Comparison of ENCODE assay signal across 8 mouse cellular contexts in the genomic region with DNA sequence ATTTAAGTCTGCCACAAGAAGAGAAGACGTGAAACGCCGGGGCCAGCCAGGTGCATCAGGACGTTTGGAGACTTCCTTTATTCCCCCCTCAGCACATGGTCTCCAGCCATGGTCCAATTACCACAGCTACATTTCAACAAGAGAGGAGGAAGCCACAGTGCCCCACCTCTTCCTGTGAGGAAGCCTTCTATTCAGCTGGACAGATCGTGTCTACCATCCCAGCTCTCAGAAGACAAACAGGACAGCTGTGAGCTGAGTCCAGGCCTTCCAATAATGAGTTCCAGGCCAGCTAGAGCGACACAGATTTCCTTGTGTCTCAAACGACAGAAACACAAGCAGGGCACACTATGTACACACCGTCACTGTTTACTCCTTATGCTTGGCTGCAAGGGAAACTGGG.
DNase-seq lines count a peak whose midpoint lies in the region; ATAC-seq and TF ChIP-seq lines count a peak whose summit lies in the region.

No protein-coding gene starts in this region.

- TF ChIP-seq CTCF in heart, adult 2 months (IDR thresholded peaks at IDR 0.05), result no peak
- TF ChIP-seq CTCF in heart, postnatal 0 days (IDR thresholded peaks at IDR 0.05; ENCODE audit: low read depth), result no peak

- WGBS in heart, adult 2 months, result 33% methylated on average over 8 of the region's 8 CpGs
- WGBS in heart, embryonic 11.5 days (ENCODE audit: insufficient replicate concordance), result 61% methylated on average over 8 of the region's 8 CpGs
- 44% methylated on average over 8 of the region's 8 CpGs for WGBS in heart, postnatal 0 days
- 47% methylated on average over 8 of the region's 8 CpGs for WGBS in lung, embryonic 16.5 days
- WGBS in forebrain, embryonic 15.5 days, result 77% methylated on average over 8 of the region's 8 CpGs

- peaks cover 10% of the 10 kb centered on the region for H3K4me1 ChIP-seq in heart, adult 2 months (ENCODE audit: control insufficient read depth, insufficient read depth, low read length)
- H3K4me1 ChIP-seq in heart, embryonic 11.5 days (ENCODE audit: control insufficient read depth, insufficient read depth, low read length), result 0 out of 2 replicates have a peak, but pooled peaks cover under 1% of the 10 kb centered on the region
- H3K4me1 ChIP-seq in heart, postnatal 0 days (ENCODE audit: control insufficient read depth, insufficient read depth), result no peaks in the 10 kb centered on the region
- peaks cover 2% of the 10 kb centered on the region; the same call in 1 of the 2 replicates for H3K4me1 ChIP-seq in lung, embryonic 16.5 days (replicated peaks; ENCODE audit: control insufficient read depth, insufficient read depth, low read length)
- H3K4me1 ChIP-seq in forebrain, embryonic 15.5 days, result peaks cover 9% of the 10 kb centered on the region

- peaks cover 5% of the 10 kb centered on the region; the same call in 1 of the 2 replicates for H3K36me3 ChIP-seq in heart, adult 2 months (ENCODE audit: control insufficient read depth, insufficient read depth, low read length)
- no peaks in the 10 kb centered on the region for H3K36me3 ChIP-seq in heart, embryonic 11.5 days (ENCODE audit: control insufficient read depth, insufficient read depth, low read length)
- H3K36me3 ChIP-seq in heart, postnatal 0 days (replicated peaks; ENCODE audit: control insufficient read depth, insufficient read depth, low read length), result 0 out of 2 replicates have a peak, but pooled peaks cover 6% of the 10 kb centered on the region
- H3K36me3 ChIP-seq in lung, embryonic 16.5 days (ENCODE audit: control insufficient read depth, insufficient read depth, low read length), result peaks cover 2% of the 10 kb centered on the region; the same call in 1 of the 2 replicates
- no peaks in the 10 kb centered on the region for H3K36me3 ChIP-seq in forebrain, embryonic 15.5 days

- H3K9ac ChIP-seq in heart, adult 2 months (ENCODE audit: low read depth, low read length), result peak overlapping the region; percentile 52; the same call in 1 of the 2 replicates
- no peak overlapping the region for H3K9ac ChIP-seq in heart, embryonic 11.5 days (ENCODE audit: low read depth, low read length)
- no peak overlapping the region for H3K9ac ChIP-seq in heart, postnatal 0 days (replicated peaks; ENCODE audit: low read depth, low read length)
- no peak overlapping the region for H3K9ac ChIP-seq in lung, embryonic 16.5 days (ENCODE audit: low read length)
- no peak overlapping the region for H3K9ac ChIP-seq in forebrain, embryonic 15.5 days (replicated peaks)

- peak overlapping the region; percentile 71 for H3K27ac ChIP-seq in heart, adult 2 months
- no peak overlapping the region for H3K27ac ChIP-seq in heart, embryonic 11.5 days (ENCODE audit: low read depth, low read length)
- 0 out of 2 replicates have a peak overlapping the region, but pooled peaks have one; percentile 35 for H3K27ac ChIP-seq in heart, postnatal 0 days (ENCODE audit: low read depth)
- H3K27ac ChIP-seq in lung, embryonic 16.5 days (ENCODE audit: low read length), result no peak overlapping the region
- no peak overlapping the region for H3K27ac ChIP-seq in forebrain, embryonic 15.5 days (replicated peaks)

- no peak for ATAC-seq in heart, embryonic 11.5 days (replicated peaks; ENCODE audit: insufficient number of reproducible peaks, low FRiP score, low TSS enrichment)
- ATAC-seq in heart, postnatal 0 days (ENCODE audit: insufficient read depth, low read depth), result peak; percentile 60
- ATAC-seq in lung, embryonic 16.5 days (ENCODE audit: low read depth), result peak; percentile 69
- no peak for ATAC-seq in forebrain, embryonic 15.5 days (replicated peaks)

- H3K27me3 ChIP-seq in heart, adult 2 months (ENCODE audit: control insufficient read depth, insufficient read depth, low read length), result no peaks in the 10 kb centered on the region
- H3K27me3 ChIP-seq in heart, embryonic 11.5 days (ENCODE audit: control insufficient read depth, insufficient read depth, low read length), result no peaks in the 10 kb centered on the region
- no peaks in the 10 kb centered on the region for H3K27me3 ChIP-seq in heart, postnatal 0 days (ENCODE audit: control insufficient read depth, insufficient read depth, low read length)
- no peaks in the 10 kb centered on the region for H3K27me3 ChIP-seq in lung, embryonic 16.5 days (ENCODE audit: control insufficient read depth, insufficient read depth, low read depth, low read length)
- no peaks in the 10 kb centered on the region for H3K27me3 ChIP-seq in forebrain, embryonic 15.5 days

- peak; percentile 88 for TF ChIP-seq EP300 in heart, adult 2 months (IDR thresholded peaks at IDR 0.05; ENCODE audit: insufficient read depth, low read depth, low read length)
- no peak for TF ChIP-seq EP300 in heart, postnatal 0 days (IDR thresholded peaks at IDR 0.05; ENCODE audit: low read depth)

- DNase-seq in heart, adult 2 months, result peak; percentile 48 to 68
- no peak for DNase-seq in heart, postnatal 0 days (ENCODE audit: low spot score)
- DNase-seq in thymus, postnatal 0 days (ENCODE audit: low spot score), result peak; percentile 51
- no peak for DNase-seq in cerebellum, postnatal 25 days
- DNase-seq in left cerebral cortex, postnatal 36 days (ENCODE audit: low spot score in 2 of 2), result no peak

- intact Hi-C loops in heart, adult 2 months (cut with DNase I), result no loop called here
- intact Hi-C loops in left cerebral cortex, postnatal 36 days (cut with DNase I), result no loop called here

- H3K4me3 ChIP-seq in heart, adult 2 months, result no peak overlapping the region
- H3K4me3 ChIP-seq in heart, embryonic 11.5 days (ENCODE audit: low read depth, low read length), result no peak overlapping the region
- no peak overlapping the region for H3K4me3 ChIP-seq in heart, postnatal 0 days (ENCODE audit: low read depth, low read length)
- H3K4me3 ChIP-seq in lung, embryonic 16.5 days (ENCODE audit: low read length), result no peak overlapping the region
- H3K4me3 ChIP-seq in forebrain, embryonic 15.5 days, result no peak overlapping the region

- H3K4me2 ChIP-seq in heart, embryonic 11.5 days, result no peak overlapping the region
- H3K4me2 ChIP-seq in heart, postnatal 0 days (ENCODE audit: low read depth, low read length), result no peak overlapping the region
- no peak overlapping the region for H3K4me2 ChIP-seq in lung, embryonic 16.5 days (ENCODE audit: low read depth, low read length)
- H3K4me2 ChIP-seq in forebrain, embryonic 15.5 days (replicated peaks), result no peak overlapping the region

- H3K9me3 ChIP-seq in heart, embryonic 11.5 days (replicated peaks; ENCODE audit: control insufficient read depth, low read length), result no peaks in the 10 kb centered on the region
- no peaks in the 10 kb centered on the region for H3K9me3 ChIP-seq in heart, postnatal 0 days (replicated peaks; ENCODE audit: control insufficient read depth, low read length)
- no peaks in the 10 kb centered on the region for H3K9me3 ChIP-seq in lung, embryonic 16.5 days (ENCODE audit: control insufficient read depth, low read length)
- no peaks in the 10 kb centered on the region for H3K9me3 ChIP-seq in forebrain, embryonic 15.5 days

- TF ChIP-seq POLR2A in heart, adult 2 months (IDR thresholded peaks at IDR 0.05; ENCODE audit: insufficient read depth, low read depth, low read length), result peak; percentile 59; the same call in 1 of the 2 replicates

- H3K79me2 ChIP-seq in heart, adult 2 months (replicated peaks; ENCODE audit: control insufficient read depth, insufficient read depth, low read length), result peaks cover 1% of the 10 kb centered on the region; the same call in 1 of the 2 replicates

Comparison
In these comparisons a context has a peak if more than half of its experiments do, and no peak if none do; other contexts are left out.
1. DNase-seq: peak in heart, adult 2 months (2 of 2) and thymus, postnatal 0 days (single experiment); none in heart, postnatal 0 days (single experiment), cerebellum, postnatal 25 days (0 of 2) and left cerebral cortex, postnatal 36 days (0 of 2).
2. H3K27ac ChIP-seq: peak in heart, adult 2 months (single experiment) and heart, postnatal 0 days (single experiment); none in heart, embryonic 11.5 days (single experiment), lung, embryonic 16.5 days (single experiment) and forebrain, embryonic 15.5 days (single experiment).
3. ATAC-seq: peak in heart, postnatal 0 days (single experiment) and lung, embryonic 16.5 days (single experiment); none in heart, embryonic 11.5 days (single experiment) and forebrain, embryonic 15.5 days (single experiment).